Comparison of ENCODE assay signal across 8 mouse cellular contexts in genomic region chr8:85481900-85482299, GRCm38 (mm10). TPM values are rescaled to one million over a fixed set of nuclear protein-coding genes. Genes with fewer than 3 reads are reported as not detected.
DNase-seq lines count a peak whose midpoint lies in the region.

No protein-coding gene starts in this region.

- H3K4me1 ChIP-seq in embryonic facial prominence, embryonic 10.5 days = peaks cover 12% of the 10 kb centered on the region
- peaks cover 8% of the 10 kb centered on the region for H3K4me1 ChIP-seq in hindbrain, embryonic 10.5 days (replicated peaks)
- peaks cover 7% of the 10 kb centered on the region for H3K4me1 ChIP-seq in megakaryocyte, embryonic 14.5 days

- intact Hi-C loops in left cerebral cortex, postnatal 36 days (cut with DNase I) = no loop called here

- H3K27me3 ChIP-seq in embryonic facial prominence, embryonic 10.5 days (replicated peaks; ENCODE audit: low read depth, poor library complexity, severe bottlenecking) = no peaks in the 10 kb centered on the region
- no peaks in the 10 kb centered on the region for H3K27me3 ChIP-seq in hindbrain, embryonic 10.5 days (ENCODE audit: insufficient read depth, poor library complexity, severe bottlenecking)
- peaks cover 6% of the 10 kb centered on the region for H3K27me3 ChIP-seq in megakaryocyte, embryonic 14.5 days (replicated peaks)

- WGBS in embryonic facial prominence, embryonic 10.5 days = 38% methylated on average over 10 of the region's 10 CpGs
- 29% methylated on average over 10 of the region's 10 CpGs for WGBS in hindbrain, embryonic 10.5 days

- H3K9me3 ChIP-seq in embryonic facial prominence, embryonic 10.5 days = no peaks in the 10 kb centered on the region
- no peaks in the 10 kb centered on the region for H3K9me3 ChIP-seq in hindbrain, embryonic 10.5 days
- peaks cover 6% of the 10 kb centered on the region for H3K9me3 ChIP-seq in megakaryocyte, embryonic 14.5 days

- no peaks in the 10 kb centered on the region for H3K36me3 ChIP-seq in embryonic facial prominence, embryonic 10.5 days (replicated peaks)
- no peaks in the 10 kb centered on the region for H3K36me3 ChIP-seq in hindbrain, embryonic 10.5 days
- no peaks in the 10 kb centered on the region for H3K36me3 ChIP-seq in megakaryocyte, embryonic 14.5 days (replicated peaks; ENCODE audit: low read length)

- peak; percentile 42 for DNase-seq in layer of hippocampus, adult 11-12 months (ENCODE audit: low spot score)
- DNase-seq in layer of hippocampus, adult 8-10 months (ENCODE audit: low spot score in 2 of 2) = no peak
- peak; percentile 19 for DNase-seq in embryonic facial prominence, embryonic 10.5 days (ENCODE audit: low spot score)
- DNase-seq in hindbrain, embryonic 10.5 days (ENCODE audit: low spot score) = no peak
- DNase-seq in left cerebral cortex, postnatal 36 days (ENCODE audit: low spot score in 2 of 2) = peak; percentile 31 to 44
- peak; percentile 53 to 74 for DNase-seq in spleen, postnatal 4 days (ENCODE audit: low spot score in 2 of 2)
- DNase-seq in gastrocnemius, adult 8-10 months (ENCODE audit: low spot score in 2 of 2) = no peak

- 0 out of 2 replicates have a peak overlapping the region, but pooled peaks have one; percentile 44 for H3K27ac ChIP-seq in embryonic facial prominence, embryonic 10.5 days (replicated peaks)
- H3K27ac ChIP-seq in hindbrain, embryonic 10.5 days = peak overlapping the region; percentile 56

- H3K4me3 ChIP-seq in embryonic facial prominence, embryonic 10.5 days = 0 out of 2 replicates have a peak overlapping the region, but pooled peaks have one; percentile 19
- H3K4me3 ChIP-seq in hindbrain, embryonic 10.5 days = 0 out of 2 replicates have a peak overlapping the region, but pooled peaks have one; percentile 20
- peak overlapping the region; percentile 75 for H3K4me3 ChIP-seq in megakaryocyte, embryonic 14.5 days (replicated peaks)

RNA-seq across cellular contexts. Expression of gene Gpt2, which starts 10.5 kb away (rescaled TPM):
- 10 to 100 TPM; 69.2 to 87.2 (median 74.1) TPM for total RNA-seq in layer of hippocampus, adult 8-10 months (2022)
- polyA plus RNA-seq in embryonic facial prominence, embryonic 10.5 days (2016; fragmentation: Nextera tagmentation; extraction: Ambion mirVana) = 47.8 and 48.7 TPM in 2 replicates
- polyA plus RNA-seq in hindbrain, embryonic 10.5 days (2016; fragmentation: Nextera tagmentation; extraction: Ambion mirVana) = 32.2 and 35.3 TPM in 2 replicates
- total RNA-seq in left cerebral cortex, postnatal 36 days (2021) = 10 to 100 TPM; 56.3 to 60.1 TPM
- 2.5 and 4.4 TPM in 2 replicates for polyA plus RNA-seq in megakaryocyte, embryonic 14.5 days (2012; ENCODE audit: insufficient read depth, low replicate concordance)
- 100 to 1,000 TPM; 252 to 313 (median 291) TPM for total RNA-seq in gastrocnemius, adult 8-10 months (2022)

RNA-seq across cellular contexts. Expression of gene 4921524J17Rik, which starts 49.3 kb away (rescaled TPM):
- 10 to 100 TPM in 3 of 4 experiments, 1 to 10 TPM in 1; 9.8 to 12.3 (median 11.4) TPM for total RNA-seq in layer of hippocampus, adult 8-10 months (2022)
- polyA plus RNA-seq in embryonic facial prominence, embryonic 10.5 days (2016; fragmentation: Nextera tagmentation; extraction: Ambion mirVana) = 43.3 and 44.4 TPM in 2 replicates
- 39.8 and 42.9 TPM in 2 replicates for polyA plus RNA-seq in hindbrain, embryonic 10.5 days (2016; fragmentation: Nextera tagmentation; extraction: Ambion mirVana)
- total RNA-seq in left cerebral cortex, postnatal 36 days (2021) = 10 to 100 TPM; 11.1 to 14.2 TPM
- polyA plus RNA-seq in megakaryocyte, embryonic 14.5 days (2012; ENCODE audit: insufficient read depth, low replicate concordance) = 34.8 TPM in 1 of 2 replicates, not detected in the other
- 10 to 100 TPM in 2 of 4 experiments, 1 to 10 TPM in 2; 9.1 to 12.6 (median 10.2) TPM for total RNA-seq in gastrocnemius, adult 8-10 months (2022)

Comparison
In these comparisons a context has a peak if more than half of its experiments do, and no peak if none do; other contexts are left out.
1. DNase-seq: peak in layer of hippocampus, adult 11-12 months (single experiment), embryonic facial prominence, embryonic 10.5 days (single experiment), left cerebral cortex, postnatal 36 days (2 of 2) and spleen, postnatal 4 days (2 of 2); none in layer of hippocampus, adult 8-10 months (0 of 2), hindbrain, embryonic 10.5 days (single experiment) and gastrocnemius, adult 8-10 months (0 of 2).
2. H3K4me3 ChIP-seq: peak in every context shown above with its lines; median percentile 75 in megakaryocyte, embryonic 14.5 days; 20 in hindbrain, embryonic 10.5 days; 19 in embryonic facial prominence, embryonic 10.5 days.